Mouse (Mus musculus) erythroblast, embryonic 14.5 days (primary cell): ENCODE measurements around the gene Trim67. TPM values are rescaled to one million over a fixed set of nuclear protein-coding genes. Genes with fewer than 3 reads are reported as not detected.

Experiments used
- H3K27me3 ChIP-seq: 2 replicates; pipeline ENCODE4 v1.6.1; 2012; ENCODE audit warnings: inconsistent platforms; ENCODE audit not compliant: control insufficient read depth
- H3K36me3 ChIP-seq: 2 replicates; pipeline ENCODE4 v1.6.1; 2012; ENCODE audit warnings: mild to moderate bottlenecking, inconsistent platforms; ENCODE audit not compliant: control insufficient read depth
- H3K4me1 ChIP-seq: 2 replicates; pipeline ENCODE4 v1.6.1; 2012; ENCODE audit warnings: inconsistent platforms; ENCODE audit not compliant: control insufficient read depth
- H3K4me3 ChIP-seq: replicated peaks from 2 replicates; pipeline ENCODE3; 2012; ENCODE audit warnings: moderate library complexity, mild to moderate bottlenecking, inconsistent platforms
- H3K9me3 ChIP-seq: 2 replicates; pipeline ENCODE4 v1.6.1; 2012; ENCODE audit warnings: low read length, inconsistent platforms, mixed read lengths; ENCODE audit not compliant: control insufficient read depth
- GATA1 ChIP-seq: IDR thresholded peaks from 2 replicates; pipeline ENCODE4 v1.6.1; 2012; ENCODE audit warnings: low read length, inconsistent platforms, mixed read lengths
- TAL1 ChIP-seq: IDR thresholded peaks from 3 replicates; pipeline ENCODE4 v1.6.1; 2012; ENCODE audit warnings: low read length, inconsistent platforms, mixed read lengths
- polyA plus RNA-seq: library from polyadenylated mRNA; stranded (reverse); fragments of >175 nt; gene quantifications from 2 replicates; pipeline ENCODE4 v1.2.3, GENCODE M21; 2012

Gene Trim67
- polyA plus RNA-seq, 1 experiment, result not detected

DNA sequence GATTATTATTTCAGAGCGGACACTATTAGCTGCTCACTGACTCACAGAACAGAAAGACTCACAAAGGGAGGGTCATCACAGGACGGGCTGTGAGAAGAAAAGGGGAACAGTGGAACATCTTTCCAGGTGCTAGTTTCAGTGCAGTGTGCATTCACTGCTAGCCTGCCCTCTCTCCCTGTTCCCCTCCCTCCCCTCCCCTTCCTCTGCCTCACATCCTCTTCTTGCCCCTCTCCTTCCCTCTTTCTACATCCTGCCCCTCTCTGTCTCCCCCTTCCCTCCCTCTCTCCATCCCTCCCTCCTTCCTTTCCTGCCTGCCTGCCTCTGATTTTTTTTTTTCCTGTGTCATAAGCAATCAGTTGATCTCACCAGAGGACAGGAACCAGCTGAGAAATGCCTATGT is 16.5 kb downstream of the Trim67 start:
- no peak for TF ChIP-seq GATA1
- TF ChIP-seq TAL1, result no peak
- Histone ChIP-seq H3K27me3 (0 out of 2 replicates have a peak, but pooled peaks cover 2% of the 10 kb centered on the region), H3K9me3 (0 out of 2 replicates have a peak, but pooled peaks cover 3% of the 10 kb centered on the region), H3K4me3 (no peak overlapping the region), H3K36me3 (no peaks in the 10 kb centered on the region), H3K4me1 (no peaks in the 10 kb centered on the region)

DNA sequence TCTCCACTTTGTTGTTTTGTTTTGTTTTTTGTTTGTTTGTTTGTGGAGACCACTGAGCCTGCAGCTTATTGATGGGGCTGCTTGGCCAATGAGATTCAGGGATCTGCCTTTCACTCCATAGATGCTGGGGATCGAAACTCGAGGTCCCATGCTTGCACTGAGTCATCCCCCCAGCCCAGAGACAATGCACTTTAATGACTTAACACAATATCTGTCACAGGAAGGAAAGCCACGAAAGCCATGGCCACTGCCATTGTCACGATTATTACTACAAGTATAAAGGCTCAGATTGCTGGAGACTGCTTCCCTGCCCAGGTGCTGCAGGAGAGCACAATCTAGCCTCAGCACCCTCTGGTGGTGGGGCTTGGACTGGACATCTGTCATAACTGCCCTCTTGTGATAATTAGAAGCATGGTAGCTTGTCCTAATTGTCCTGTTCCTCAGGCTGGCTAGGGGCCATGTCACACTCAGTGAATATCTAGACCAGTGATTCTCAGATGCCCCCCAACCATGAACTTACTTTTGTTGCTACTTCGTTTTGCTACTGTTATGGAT is 17.2 kb downstream of the Trim67 start:
- TF ChIP-seq TAL1 (no peak), GATA1 (no peak)
- no peaks in the 10 kb centered on the region for H3K36me3 ChIP-seq
- 0 out of 2 replicates have a peak, but pooled peaks cover 2% of the 10 kb centered on the region for H3K27me3 ChIP-seq

DNA sequence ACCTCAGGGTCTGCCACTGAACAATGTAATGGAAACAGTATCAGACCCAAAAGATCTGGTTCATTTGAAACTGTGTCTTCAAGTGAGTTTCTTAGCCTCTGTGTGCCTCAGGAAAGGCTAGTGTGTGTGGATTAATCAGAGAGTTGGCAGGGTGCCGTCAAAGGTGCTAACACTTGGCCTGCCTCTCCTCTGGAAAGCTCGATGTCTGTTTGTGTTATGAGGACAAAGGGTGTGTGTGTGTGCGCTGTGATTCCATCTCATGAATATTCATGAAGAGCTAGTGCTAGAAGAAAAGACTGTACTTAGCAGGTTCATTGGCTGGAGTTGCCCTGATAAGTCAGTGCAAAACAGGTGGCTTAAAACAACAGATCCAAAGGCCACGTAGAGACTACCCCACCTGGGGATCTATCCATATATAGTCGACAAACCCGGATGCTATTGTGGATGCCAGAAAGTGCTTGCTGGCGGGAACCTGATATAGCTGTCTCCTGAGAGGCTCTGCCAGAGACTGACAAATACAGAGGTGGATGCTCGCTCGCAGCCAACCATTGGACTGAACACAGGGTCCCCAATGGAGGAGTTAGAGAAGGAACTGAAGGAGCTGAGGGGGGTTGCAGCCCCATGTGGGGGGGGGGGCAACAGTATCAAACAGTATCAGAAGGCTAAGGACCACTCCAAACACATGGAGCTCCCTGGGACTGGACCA is 17.9 kb downstream of the Trim67 start:
- Histone ChIP-seq H3K4me1 (no peaks in the 10 kb centered on the region), H3K9me3 (peaks cover 2% of the 10 kb centered on the region; the same call in 1 of the 2 replicates), H3K27me3 (no peaks in the 10 kb centered on the region), H3K36me3 (no peaks in the 10 kb centered on the region), H3K4me3 (no peak overlapping the region)
- TF ChIP-seq GATA1, result no peak
- TF ChIP-seq TAL1, result no peak

More for the DNA sequence above, 17.2 kb downstream of the Trim67 start:
- Histone ChIP-seq H3K9me3 (0 out of 2 replicates have a peak, but pooled peaks cover 3% of the 10 kb centered on the region), H3K4me3 (no peak overlapping the region), H3K4me1 (no peaks in the 10 kb centered on the region)

DNA sequence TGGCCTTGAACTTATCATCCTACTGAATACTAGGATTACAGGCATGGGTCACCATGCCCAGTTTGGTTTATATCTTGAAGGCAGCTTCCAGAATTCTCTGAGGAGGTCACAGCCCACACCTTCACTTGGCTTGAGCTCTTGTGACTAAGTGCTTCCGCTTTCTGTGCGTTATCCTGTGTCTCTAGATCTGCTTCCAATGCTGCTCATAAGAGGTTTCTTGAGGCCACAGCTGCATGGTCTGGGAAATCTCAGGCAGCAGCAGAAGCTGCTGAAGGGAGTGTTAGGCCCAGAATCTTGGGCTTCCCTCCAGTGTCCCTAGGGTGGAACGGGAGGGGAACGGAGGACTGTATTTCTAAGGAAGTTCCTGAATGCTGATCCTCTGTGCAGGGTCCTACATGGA is 20.4 kb downstream of the Trim67 start:
- TF ChIP-seq GATA1 (no peak), TAL1 (no peak)
- Histone ChIP-seq H3K27me3 (no peaks in the 10 kb centered on the region), H3K4me3 (no peak overlapping the region), H3K4me1 (no peaks in the 10 kb centered on the region), H3K9me3 (peaks cover 16% of the 10 kb centered on the region), H3K36me3 (no peaks in the 10 kb centered on the region)

DNA sequence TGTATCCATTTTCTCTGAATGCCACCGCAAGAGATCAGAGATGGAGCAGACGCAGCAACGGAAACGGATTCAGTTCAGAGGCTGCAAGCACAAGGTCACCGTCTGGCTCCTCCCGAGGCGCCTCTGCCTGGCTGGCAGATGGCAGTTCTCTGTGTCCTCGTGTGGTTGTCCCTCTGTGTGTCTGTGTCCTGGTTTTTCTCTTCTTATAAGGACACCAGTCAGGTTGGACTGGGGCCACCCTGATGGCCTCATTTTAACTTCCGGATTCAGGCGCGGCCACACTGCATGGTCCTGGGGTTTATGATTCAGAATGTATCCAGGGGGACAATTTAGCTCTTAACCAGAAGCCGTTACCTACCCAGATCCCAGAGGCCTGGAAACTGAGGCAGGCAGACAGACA is 23.0 kb downstream of the Trim67 start:
- Histone ChIP-seq H3K27me3 (no peaks in the 10 kb centered on the region), H3K36me3 (no peaks in the 10 kb centered on the region), H3K4me3 (no peak overlapping the region), H3K9me3 (peaks cover 19% of the 10 kb centered on the region), H3K4me1 (no peaks in the 10 kb centered on the region)
- TF ChIP-seq GATA1, result no peak
- no peak for TF ChIP-seq TAL1

DNA sequence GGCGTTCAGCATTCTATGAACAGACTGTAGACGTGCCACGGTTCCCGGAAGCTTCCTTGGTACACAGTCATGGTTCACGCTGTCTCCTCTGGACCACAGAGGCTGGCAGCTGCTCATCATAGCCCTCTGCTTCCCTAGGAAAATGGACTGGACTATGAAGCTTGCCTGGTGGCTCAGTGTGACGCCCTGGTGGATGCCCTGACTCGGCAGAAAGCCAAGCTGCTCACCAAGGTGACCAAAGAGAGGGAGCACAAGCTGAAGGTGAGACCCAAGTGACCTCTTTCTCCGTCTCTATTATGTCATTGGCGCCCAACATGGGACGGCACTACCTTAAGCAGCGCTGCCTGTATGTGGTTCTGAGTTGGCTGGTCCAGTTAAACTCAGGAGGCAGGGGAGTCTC is 24.0 kb downstream of the Trim67 start:
- Histone ChIP-seq H3K27me3 (no peaks in the 10 kb centered on the region), H3K9me3 (peaks cover 19% of the 10 kb centered on the region)
- TF ChIP-seq GATA1 (no peak), TAL1 (no peak)

DNA sequence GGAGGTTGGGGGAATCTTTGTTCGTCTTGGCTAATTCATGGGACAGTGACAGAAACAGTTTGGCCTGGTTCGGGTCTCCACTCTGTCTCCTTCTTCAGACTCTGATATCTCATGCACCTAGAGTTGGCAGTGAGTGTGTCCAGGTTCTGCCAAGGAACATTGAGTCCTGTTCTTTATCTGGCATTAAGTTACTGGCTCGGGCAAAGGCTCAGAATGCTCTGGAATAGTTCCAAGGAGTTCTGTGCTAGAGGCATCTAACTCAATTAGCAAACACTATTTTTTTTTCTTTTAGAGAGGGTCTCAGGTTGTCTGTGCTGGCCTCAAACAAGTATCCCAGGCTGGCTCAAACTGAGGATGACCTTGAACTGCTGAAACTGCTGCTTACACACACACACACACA is 24.5 kb downstream of the Trim67 start:
- no peak for TF ChIP-seq GATA1
- TF ChIP-seq TAL1, result no peak
- no peak overlapping the region for H3K4me3 ChIP-seq
- H3K36me3 ChIP-seq, result no peaks in the 10 kb centered on the region
- no peaks in the 10 kb centered on the region for H3K27me3 ChIP-seq
- peaks cover 19% of the 10 kb centered on the region for H3K9me3 ChIP-seq
- no peaks in the 10 kb centered on the region for H3K4me1 ChIP-seq

More for the DNA sequence above, 24.0 kb downstream of the Trim67 start:
- H3K4me1 ChIP-seq, result no peaks in the 10 kb centered on the region
- no peak overlapping the region for H3K4me3 ChIP-seq
- H3K36me3 ChIP-seq, result no peaks in the 10 kb centered on the region

DNA sequence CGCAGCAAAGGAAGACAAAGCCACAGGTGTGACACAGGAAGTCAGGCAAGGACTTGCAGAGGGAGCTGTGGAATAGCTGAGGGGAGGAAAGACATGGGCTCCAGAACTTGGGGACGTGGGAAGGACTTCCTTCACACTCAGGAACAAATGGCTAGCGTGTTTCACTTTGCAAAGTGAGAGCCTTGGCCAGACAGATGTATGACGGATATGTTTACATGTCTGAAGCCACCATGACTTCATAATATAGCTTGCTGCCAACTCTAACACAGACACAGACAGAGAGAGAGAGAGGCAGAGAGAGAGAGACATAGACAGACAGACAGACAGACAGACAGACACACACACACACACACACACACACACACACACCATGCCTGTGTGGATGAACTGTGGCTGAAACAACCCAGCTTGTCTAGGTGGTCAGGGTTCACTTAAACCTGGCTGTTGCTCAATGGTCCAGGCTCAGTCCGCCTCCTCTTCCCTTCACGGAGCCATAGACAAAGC is 26.8 kb downstream of the Trim67 start:
- no peak for TF ChIP-seq GATA1
- no peak for TF ChIP-seq TAL1
- Histone ChIP-seq H3K36me3 (no peaks in the 10 kb centered on the region), H3K4me1 (no peaks in the 10 kb centered on the region), H3K27me3 (no peaks in the 10 kb centered on the region), H3K4me3 (no peak overlapping the region), H3K9me3 (peaks cover 19% of the 10 kb centered on the region)

DNA sequence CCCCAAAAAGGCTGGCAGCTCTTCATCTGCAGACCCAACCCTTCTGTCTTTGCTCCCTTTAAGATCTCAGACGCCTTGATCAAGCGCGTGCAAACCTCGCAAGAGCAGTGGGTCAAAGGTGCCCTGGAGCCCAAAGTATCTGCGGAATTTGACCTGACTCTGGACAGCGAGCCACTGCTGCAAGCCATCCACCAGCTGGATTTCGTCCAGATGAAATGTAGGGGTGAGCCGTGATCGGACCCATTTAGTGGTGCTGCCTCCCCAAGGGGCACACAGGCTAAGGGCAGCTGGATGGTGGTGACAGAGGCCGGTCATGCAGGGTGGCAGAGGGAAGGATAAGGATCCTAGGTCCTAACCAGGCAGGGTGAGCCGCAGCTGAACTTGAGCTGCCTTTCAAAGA is 27.2 kb downstream of the Trim67 start:
- no peaks in the 10 kb centered on the region for H3K27me3 ChIP-seq
- no peak overlapping the region for H3K4me3 ChIP-seq
- no peaks in the 10 kb centered on the region for H3K4me1 ChIP-seq
- TF ChIP-seq GATA1 (no peak), TAL1 (no peak)
- peaks cover 19% of the 10 kb centered on the region for H3K9me3 ChIP-seq
- no peaks in the 10 kb centered on the region for H3K36me3 ChIP-seq
